Mouse (Mus musculus) megakaryocyte, embryonic 14.5 days (primary cell): ENCODE results near the gene Fcrlb.

Source experiments
- FLI1 ChIP-seq: IDR thresholded peaks from 2 replicates; pipeline ENCODE4 v1.6.1; 2012; ENCODE audit warnings: low read length, inconsistent platforms, mixed read lengths
- GATA1 ChIP-seq: IDR thresholded peaks from 3 replicates; pipeline ENCODE4 v1.6.1; 2012; ENCODE audit warnings: mixed read lengths, low read length, inconsistent platforms, borderline replicate concordance

DNA sequence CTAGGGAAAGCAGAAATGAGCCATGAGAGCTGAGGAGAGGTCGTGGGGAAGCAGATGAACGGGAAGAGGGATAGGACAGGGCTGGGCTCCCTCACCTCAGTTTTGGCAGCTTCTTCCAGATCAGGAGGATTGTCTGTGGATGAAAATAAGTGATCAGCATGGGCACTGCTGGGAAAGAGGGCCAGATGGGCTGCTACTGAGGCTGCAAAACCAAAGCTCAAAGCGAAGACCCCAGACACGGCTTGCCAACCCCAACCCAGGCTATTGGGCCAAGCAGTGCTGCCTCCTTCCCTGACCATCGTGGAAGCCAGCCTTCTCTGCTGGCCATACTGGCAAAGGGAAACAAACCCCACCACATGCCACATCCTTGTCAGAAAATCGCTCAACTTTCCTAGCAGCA, 48.4 kb upstream of the Fcrlb start:
- TF ChIP-seq GATA1 = no peak
- TF ChIP-seq FLI1 = no peak
